Mouse (Mus musculus): ENCODE data around the gene Ksr1.
A peak's percentile ranks its signal among the peaks of the same experiment; 100 is the strongest.

- TF ChIP-seq CTCF (IDR thresholded peaks at IDR 0.05; ENCODE audit: extremely low read depth, insufficient read length, insufficient replicate concordance, low read depth, low read length) (peak; percentile 72; the same call in 1 of the 2 replicates), POLR2A (IDR thresholded peaks at IDR 0.05; ENCODE audit: low read depth, low read length) (no peak)
Measured at GRCm38 (mm10) chr11:79019839-79020534, 126.2 kb downstream of the Ksr1 start.
